Mouse (Mus musculus) megakaryocyte, embryonic 14.5 days (primary cell): ENCODE data around the gene Brd7. TPM values are rescaled to one million over a fixed set of nuclear protein-coding genes. Genes with fewer than 3 reads are reported as not detected.

Source experiments
- H3K27me3 ChIP-seq: replicated peaks from 2 replicates; pipeline ENCODE3; 2012; ENCODE audit warnings: inconsistent platforms
- H3K36me3 ChIP-seq: replicated peaks from 2 replicates; pipeline ENCODE3; 2012; ENCODE audit warnings: low read length, inconsistent platforms, mixed read lengths
- H3K4me1 ChIP-seq: 2 replicates; pipeline ENCODE4 v1.6.1; 2012; ENCODE audit warnings: inconsistent platforms
- H3K4me3 ChIP-seq: replicated peaks from 2 replicates; pipeline ENCODE3; 2012; ENCODE audit warnings: moderate library complexity, mild to moderate bottlenecking, inconsistent platforms
- H3K9me3 ChIP-seq: 2 replicates; pipeline ENCODE4 v1.6.1; 2012; ENCODE audit warnings: inconsistent platforms
- FLI1 ChIP-seq: IDR thresholded peaks from 2 replicates; pipeline ENCODE4 v1.6.1; 2012; ENCODE audit warnings: low read length, inconsistent platforms, mixed read lengths
- GATA1 ChIP-seq: IDR thresholded peaks from 3 replicates; pipeline ENCODE4 v1.6.1; 2012; ENCODE audit warnings: mixed read lengths, low read length, inconsistent platforms, borderline replicate concordance
- polyA plus RNA-seq: library from polyadenylated mRNA; stranded (reverse); fragments of >175 nt; gene quantifications from 2 replicates; pipeline ENCODE4 v1.2.3, GENCODE M21; 2012; ENCODE audit warnings: low replicate concordance; ENCODE audit not compliant: insufficient read depth

Brd7 gene
- polyA plus RNA-seq: 39.5 and 80.4 TPM in 2 replicates

DNA sequence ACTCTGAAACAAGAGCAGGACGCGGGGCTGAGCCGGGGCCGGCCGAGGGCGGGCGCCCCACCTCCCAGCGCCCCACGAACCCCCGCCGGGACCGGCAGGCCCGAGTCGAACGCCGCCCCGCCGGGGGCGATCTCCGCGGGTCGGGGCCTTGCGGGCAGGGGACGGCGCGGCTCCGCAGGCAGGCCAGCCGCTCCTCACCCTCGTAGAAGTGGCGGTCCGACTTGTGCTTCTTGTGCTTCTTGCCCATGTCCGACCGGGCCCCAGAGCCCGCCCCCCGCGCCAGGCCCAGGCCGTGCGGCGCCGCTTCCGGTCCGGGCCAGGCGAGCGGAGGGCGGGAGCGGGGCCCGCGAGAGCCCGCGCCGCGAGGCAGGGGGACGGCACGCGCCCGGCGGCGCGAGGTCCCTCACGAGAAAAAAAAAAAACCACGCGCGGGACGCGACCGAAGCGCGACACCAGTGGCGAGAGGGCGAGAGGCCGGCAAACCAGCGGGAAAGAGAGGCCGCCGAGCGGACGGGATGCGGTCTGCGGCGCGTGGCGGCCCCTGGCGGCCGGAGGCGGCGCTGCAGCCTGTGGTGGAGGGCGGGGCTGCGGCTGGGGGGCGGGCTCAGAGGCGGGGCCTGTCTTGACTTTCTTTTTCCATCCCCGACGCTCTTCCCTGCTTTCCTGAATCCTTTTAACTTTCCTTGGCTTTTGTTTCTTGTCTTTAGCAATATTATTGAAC lies at the start of gene Brd7:
Gene Brd7, minus strand, starts transcription at position 487 of the 721 bp plus-strand sequence.
- peaks cover 6% of the 10 kb centered on the region for H3K27me3 ChIP-seq
- H3K4me1 ChIP-seq: peaks cover 37% of the 10 kb centered on the region
- peak within 1 kb of the TSS; percentile 96 for H3K4me3 ChIP-seq
- peaks cover 30% of the 10 kb centered on the region for H3K36me3 ChIP-seq
- TF ChIP-seq FLI1 (peak; percentile 18; the same call in 1 of the 2 replicates), GATA1 (no peak)
- H3K9me3 ChIP-seq: peaks cover 5% of the 10 kb centered on the region

GRCm38 (mm10) chr8:88411461-88411860 lies 49.5 kb upstream of the Brd7 start:
- H3K4me3 ChIP-seq: no peak overlapping the region
- H3K4me1 ChIP-seq: peaks cover 6% of the 10 kb centered on the region
- no peak for TF ChIP-seq FLI1
- no peak for TF ChIP-seq GATA1

DNA sequence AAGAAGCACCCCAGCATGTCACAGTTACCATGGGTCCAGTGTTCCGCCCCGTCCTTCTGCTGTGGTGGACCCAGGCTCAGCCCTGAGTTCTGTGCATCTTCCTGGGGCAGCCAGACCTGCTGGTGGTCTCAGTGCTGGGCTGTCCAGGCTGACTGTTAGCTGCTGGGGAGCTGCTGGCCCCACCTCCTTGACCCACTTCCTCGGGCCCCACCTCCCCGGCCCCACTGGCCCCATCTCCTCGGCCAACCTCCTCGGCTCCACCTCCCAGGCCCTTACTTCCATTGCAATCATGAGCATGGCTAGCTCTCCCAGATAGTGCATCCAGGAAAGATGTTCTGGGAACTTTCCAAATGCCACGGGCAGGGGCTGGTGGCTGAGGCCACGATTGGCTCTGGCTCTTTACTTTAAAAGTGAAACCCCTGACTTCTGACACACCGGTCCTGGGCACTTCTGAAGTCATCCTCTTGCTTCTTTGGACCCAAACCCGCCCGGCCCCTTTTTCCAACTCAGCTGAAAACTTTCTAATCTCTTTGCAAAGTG lies 47.5 kb upstream of the Brd7 start:
- H3K4me3 ChIP-seq: no peak overlapping the region

More at GRCm38 (mm10) chr8:88411461-88411860, 49.5 kb upstream of the Brd7 start:
- Histone ChIP-seq H3K9me3 (peaks cover 18% of the 10 kb centered on the region), H3K36me3 (no peaks in the 10 kb centered on the region), H3K27me3 (peaks cover 20% of the 10 kb centered on the region)

DNA sequence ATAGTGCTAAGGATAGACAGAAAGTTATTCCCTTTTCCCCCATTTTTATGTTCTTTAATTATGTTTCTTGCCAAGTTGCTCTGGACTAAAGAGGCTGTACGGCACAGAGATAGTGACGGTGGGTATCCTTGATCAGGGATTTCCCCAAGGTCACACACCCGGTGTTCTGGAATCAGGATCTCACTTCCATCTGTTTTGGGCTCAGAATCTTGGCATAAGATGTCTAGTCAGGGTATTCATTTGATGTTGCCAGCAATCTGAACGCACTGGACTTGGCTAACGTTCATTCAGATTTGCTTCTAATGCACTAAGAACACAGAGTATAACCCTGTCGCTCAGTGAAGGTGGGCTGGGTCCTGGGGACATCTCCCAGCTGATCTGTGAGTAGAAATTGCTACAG lies 45.7 kb upstream of the Brd7 start:
- Histone ChIP-seq H3K27me3 (peaks cover 13% of the 10 kb centered on the region), H3K36me3 (no peaks in the 10 kb centered on the region), H3K9me3 (peaks cover 10% of the 10 kb centered on the region), H3K4me1 (peaks cover 6% of the 10 kb centered on the region), H3K4me3 (no peak overlapping the region)
- TF ChIP-seq FLI1 (no peak), GATA1 (no peak)

More for the DNA sequence above, 47.5 kb upstream of the Brd7 start:
- peaks cover 19% of the 10 kb centered on the region for H3K9me3 ChIP-seq
- peaks cover 13% of the 10 kb centered on the region for H3K27me3 ChIP-seq
- TF ChIP-seq GATA1 (no peak), FLI1 (no peak)
- H3K4me1 ChIP-seq: peaks cover 6% of the 10 kb centered on the region
- H3K36me3 ChIP-seq: no peaks in the 10 kb centered on the region

- Histone ChIP-seq H3K9me3 (no peaks in the 10 kb centered on the region), H3K27me3 (peaks cover 24% of the 10 kb centered on the region), H3K4me3 (no peak overlapping the region), H3K4me1 (no peaks in the 10 kb centered on the region), H3K36me3 (no peaks in the 10 kb centered on the region)
- TF ChIP-seq FLI1 (no peak), GATA1 (no peak)
Measured at GRCm38 (mm10) chr8:88398060-88398459, 36.1 kb upstream of the Brd7 start.

DNA sequence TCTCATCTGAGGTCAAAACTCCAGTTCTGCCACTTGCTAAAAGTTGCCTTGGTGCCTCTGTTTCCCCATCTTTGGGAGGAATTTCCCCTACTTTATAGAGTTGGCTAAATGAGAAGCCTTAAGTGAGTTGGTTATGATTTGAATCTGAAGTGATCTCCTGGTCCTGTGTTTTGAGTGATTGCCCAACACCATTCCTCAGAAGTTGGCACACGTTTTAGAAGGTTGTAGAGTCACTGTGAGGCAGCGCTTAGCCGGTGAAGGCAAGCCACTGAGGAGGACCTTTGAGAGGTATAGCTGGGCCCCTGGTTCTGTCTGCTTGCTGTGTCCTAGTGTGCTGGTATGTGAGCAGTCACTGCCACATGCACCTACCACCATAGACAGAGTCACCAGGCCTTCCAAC lies 31.3 kb upstream of the Brd7 start:
- H3K27me3 ChIP-seq: peaks cover 29% of the 10 kb centered on the region
- TF ChIP-seq FLI1 (no peak), GATA1 (no peak)
- H3K36me3 ChIP-seq: no peaks in the 10 kb centered on the region
- no peak overlapping the region for H3K4me3 ChIP-seq
- no peaks in the 10 kb centered on the region for H3K4me1 ChIP-seq
- H3K9me3 ChIP-seq: peaks cover 6% of the 10 kb centered on the region

- H3K27me3 ChIP-seq: peaks cover 31% of the 10 kb centered on the region
- H3K9me3 ChIP-seq: peaks cover 6% of the 10 kb centered on the region
- no peak for TF ChIP-seq GATA1
- no peak for TF ChIP-seq FLI1
- no peaks in the 10 kb centered on the region for H3K4me1 ChIP-seq
- H3K36me3 ChIP-seq: no peaks in the 10 kb centered on the region
- no peak overlapping the region for H3K4me3 ChIP-seq
Measured at GRCm38 (mm10) chr8:88390749-88391148, 28.8 kb upstream of the Brd7 start.

DNA sequence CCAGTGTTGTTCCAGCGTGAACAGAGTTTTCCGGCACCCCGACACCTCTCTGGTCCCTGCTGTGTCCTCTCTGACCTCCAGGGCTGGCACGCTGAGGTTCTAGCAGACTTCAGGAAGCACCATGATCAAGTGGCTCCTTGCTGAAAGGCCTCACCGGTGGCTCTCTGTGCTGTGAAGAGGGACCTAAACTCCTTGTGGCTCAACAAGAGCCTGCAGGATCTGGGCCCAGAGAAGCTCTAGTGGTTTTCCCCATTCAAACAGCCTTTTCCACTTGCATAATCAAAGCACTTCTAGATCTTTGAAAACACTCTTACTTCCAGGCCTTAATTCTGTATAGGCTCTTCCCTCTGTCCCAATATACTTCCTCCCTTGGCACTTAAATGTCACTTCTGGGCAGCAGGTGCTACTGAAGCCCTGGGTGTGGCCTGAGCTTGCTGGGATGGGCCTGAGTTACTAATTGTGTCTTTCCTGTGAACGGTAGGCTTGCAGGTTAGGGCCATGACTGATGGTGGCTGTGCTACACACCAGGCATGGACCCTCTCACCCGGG lies 26.8 kb upstream of the Brd7 start:
- Histone ChIP-seq H3K27me3 (peaks cover 33% of the 10 kb centered on the region), H3K9me3 (peaks cover 16% of the 10 kb centered on the region), H3K4me1 (no peaks in the 10 kb centered on the region), H3K36me3 (no peaks in the 10 kb centered on the region), H3K4me3 (no peak overlapping the region)
- TF ChIP-seq FLI1 (no peak), GATA1 (no peak)

GRCm38 (mm10) chr8:88387874-88388273 lies 25.9 kb upstream of the Brd7 start:
- Histone ChIP-seq H3K4me3 (no peak overlapping the region), H3K9me3 (peaks cover 24% of the 10 kb centered on the region)
- TF ChIP-seq FLI1: no peak
- TF ChIP-seq GATA1: no peak

DNA sequence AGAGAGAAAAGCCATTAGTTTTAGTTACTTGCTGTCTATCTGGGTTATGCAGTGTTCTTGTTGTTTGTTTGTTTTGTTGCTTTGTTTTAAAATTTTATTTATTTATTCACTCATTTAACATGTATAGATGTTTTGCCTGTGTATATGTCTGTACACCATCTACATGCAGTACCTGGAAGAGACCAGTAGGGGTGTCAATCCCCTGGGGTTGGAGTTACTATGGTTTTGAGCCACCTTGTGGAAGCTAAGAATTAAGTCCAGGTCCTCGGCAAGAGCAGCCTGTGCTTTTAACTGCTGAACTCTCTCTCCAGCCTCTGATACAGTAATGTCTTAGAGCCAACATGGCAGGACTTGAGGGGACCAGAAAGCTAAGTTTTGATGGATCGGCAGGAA lies 21.2 kb upstream of the Brd7 start:
- no peaks in the 10 kb centered on the region for H3K36me3 ChIP-seq
- peaks cover 45% of the 10 kb centered on the region for H3K27me3 ChIP-seq
- no peak overlapping the region for H3K4me3 ChIP-seq
- TF ChIP-seq FLI1 (no peak), GATA1 (no peak)
- peaks cover 23% of the 10 kb centered on the region for H3K9me3 ChIP-seq
- peaks cover 11% of the 10 kb centered on the region for H3K4me1 ChIP-seq

More at GRCm38 (mm10) chr8:88387874-88388273, 25.9 kb upstream of the Brd7 start:
- no peaks in the 10 kb centered on the region for H3K36me3 ChIP-seq
- no peaks in the 10 kb centered on the region for H3K4me1 ChIP-seq
- H3K27me3 ChIP-seq: peaks cover 34% of the 10 kb centered on the region
